Mouse (Mus musculus) liver, embryonic 13.5 days (tissue): ENCODE data around the gene Cbr2. TPM values are rescaled to one million over a fixed set of nuclear protein-coding genes. Genes with fewer than 3 reads are reported as not detected.
A peak's percentile ranks its signal among the peaks of the same experiment; 100 is the strongest.

Experiments
- ATAC-seq: fragments of 200-750 bp; cut with Nextera tagmentation; 2 replicates; pipeline ENCODE4 v1.8.0; 2017; ENCODE audit warnings: low read depth, mild to moderate bottlenecking, moderate number of reproducible peaks, moderate library complexity
- DNase-seq: peaks from one replicate; pipeline ENCODE4 v3.0.0; 2022
- H3K27ac ChIP-seq: fragments of 300-500 bp; sonication (generic); 2 replicates; pipeline ENCODE4 v1.5.1; 2015; ENCODE audit warnings: moderate library complexity, mild to moderate bottlenecking, inconsistent platforms
- H3K27me3 ChIP-seq: fragments of 300-500 bp; sonication (generic); 2 replicates; pipeline ENCODE4 v1.6.1; 2015; ENCODE audit warnings: mild to moderate bottlenecking, inconsistent platforms
- H3K36me3 ChIP-seq: fragments of 300-500 bp; sonication (generic); 2 replicates; pipeline ENCODE4 v1.6.1; 2015; ENCODE audit warnings: mild to moderate bottlenecking, inconsistent platforms
- H3K4me1 ChIP-seq: fragments of 300-500 bp; sonication (generic); replicated peaks from 2 replicates; pipeline ENCODE4 v1.6.1; 2015; ENCODE audit warnings: inconsistent platforms
- H3K4me2 ChIP-seq: fragments of 300-500 bp; sonication (generic); 2 replicates; pipeline ENCODE4 v1.6.1; 2015; ENCODE audit warnings: inconsistent platforms, mild to moderate bottlenecking, moderate library complexity
- H3K4me3 ChIP-seq: fragments of 300-500 bp; sonication (generic); replicated peaks from 2 replicates; pipeline ENCODE4 v1.5.1; 2015; ENCODE audit warnings: mild to moderate bottlenecking, inconsistent platforms
- H3K9ac ChIP-seq: fragments of 300-500 bp; sonication (generic); 2 replicates; pipeline ENCODE4 v1.6.1; 2015; ENCODE audit warnings: mild to moderate bottlenecking, inconsistent platforms
- H3K9me3 ChIP-seq: fragments of 300-500 bp; sonication (generic); replicated peaks from 2 replicates; pipeline ENCODE4 v1.6.1; 2016; ENCODE audit warnings: inconsistent platforms
- WGBS: fragments of 180-500 bp; shearing (Covaris S2); methylation state at CpG from one replicate; pipeline ENCODE4 v1.1.7; 2015; ENCODE audit not compliant: insufficient replicate concordance; 5-methylcytosine and 5-hydroxymethylcytosine counted together
- polyA plus RNA-seq: library from polyadenylated mRNA; unstranded; fragments of >200 nt; fragmentation: Nextera tagmentation; extraction: Ambion mirVana; gene quantifications from 2 replicates; pipeline ENCODE4 v1.2.1, GENCODE M21; 2015

Gene Cbr2
- polyA plus RNA-seq, 1 experiment from 2014 or later, result 0.22 TPM

GRCm38 (mm10) chr11:120721124-120722066, 10.5 kb downstream of the Cbr2 start, which contains the start of gene Rac3:
Gene Rac3 (plus strand): TSS chr11:120721470.
- H3K27ac ChIP-seq, result no peak within 1 kb of the TSS
- peak within 1 kb of the TSS; percentile 61 for H3K9ac ChIP-seq
- peak within 1 kb of the TSS; percentile 58 for H3K4me3 ChIP-seq
- WGBS, result 1% methylated on average over 88 of the region's 90 CpGs
- ATAC-seq (peak; percentile 49), DNase-seq (no peak)
- peaks cover 25% of the 10 kb centered on the region; the same call in 1 of the 2 replicates for H3K36me3 ChIP-seq
- no peaks in the 10 kb centered on the region for H3K9me3 ChIP-seq
- H3K27me3 ChIP-seq, result peaks cover 52% of the 10 kb centered on the region
- peak within 1 kb of the TSS; percentile 81 for H3K4me2 ChIP-seq
- H3K4me1 ChIP-seq, result peaks cover 25% of the 10 kb centered on the region

GRCm38 (mm10) chr11:120720450-120720849, 11.5 kb downstream of the Cbr2 start:
- Histone ChIP-seq H3K27me3 (peaks cover 44% of the 10 kb centered on the region), H3K9ac (no peak overlapping the region), H3K4me2 (peak overlapping the region; percentile 81), H3K4me1 (peaks cover 25% of the 10 kb centered on the region), H3K36me3 (peaks cover 31% of the 10 kb centered on the region), H3K27ac (no peak overlapping the region), H3K4me3 (peak overlapping the region; percentile 58; the same call in 1 of the 2 replicates), H3K9me3 (no peaks in the 10 kb centered on the region)
- ATAC-seq, result no peak
- WGBS, result 13% methylated on average over 17 of the region's 17 CpGs
- peak; percentile 76 for DNase-seq

GRCm38 (mm10) chr11:120719841-120720376, 12.0 kb downstream of the Cbr2 start:
- Histone ChIP-seq H3K4me2 (no peak overlapping the region), H3K4me3 (no peak overlapping the region), H3K36me3 (peaks cover 32% of the 10 kb centered on the region)

GRCm38 (mm10) chr11:120719242-120719641, 12.7 kb downstream of the Cbr2 start:
- 79% methylated on average over 9 of the region's 9 CpGs for WGBS
- H3K36me3 ChIP-seq, result peaks cover 32% of the 10 kb centered on the region
- H3K4me3 ChIP-seq, result no peak overlapping the region
- no peak for DNase-seq
- no peak for ATAC-seq
- no peak overlapping the region for H3K4me2 ChIP-seq
- H3K27ac ChIP-seq, result no peak overlapping the region
- peaks cover 37% of the 10 kb centered on the region for H3K4me1 ChIP-seq
- H3K9ac ChIP-seq, result no peak overlapping the region
- H3K27me3 ChIP-seq, result peaks cover 41% of the 10 kb centered on the region
- H3K9me3 ChIP-seq, result no peaks in the 10 kb centered on the region

More at GRCm38 (mm10) chr11:120719841-120720376, 12.0 kb downstream of the Cbr2 start:
- 82% methylated on average over 13 of the region's 13 CpGs for WGBS
- Histone ChIP-seq H3K4me1 (peaks cover 30% of the 10 kb centered on the region), H3K9ac (no peak overlapping the region), H3K27me3 (peaks cover 41% of the 10 kb centered on the region), H3K9me3 (no peaks in the 10 kb centered on the region), H3K27ac (no peak overlapping the region)
- no peak for DNase-seq
- no peak for ATAC-seq

- DNase-seq (no peak), ATAC-seq (no peak)
- Histone ChIP-seq H3K9me3 (no peaks in the 10 kb centered on the region), H3K36me3 (peaks cover 49% of the 10 kb centered on the region), H3K4me1 (peaks cover 34% of the 10 kb centered on the region), H3K27ac (no peak overlapping the region; the same call in 1 of the 2 replicates), H3K4me3 (peak overlapping the region; percentile 76; the same call in 1 of the 2 replicates), H3K4me2 (peak overlapping the region; percentile 99), H3K9ac (0 out of 2 replicates have a peak overlapping the region, but pooled peaks have one; percentile 79), H3K27me3 (peaks cover 6% of the 10 kb centered on the region)
- 85% methylated on average over 9 of the region's 9 CpGs for WGBS
These were observed 16.8 kb downstream of the Cbr2 start for GRCm38 (mm10) chr11:120715131-120715530.

GRCm38 (mm10) chr11:120714546-120714945, 17.4 kb downstream of the Cbr2 start:
- Histone ChIP-seq H3K9me3 (no peaks in the 10 kb centered on the region), H3K9ac (peak overlapping the region; percentile 79), H3K36me3 (peaks cover 49% of the 10 kb centered on the region), H3K27ac (no peak overlapping the region), H3K4me2 (peak overlapping the region; percentile 99), H3K4me1 (peaks cover 34% of the 10 kb centered on the region), H3K27me3 (no peaks in the 10 kb centered on the region; the same call in 1 of the 2 replicates), H3K4me3 (peak overlapping the region; percentile 76)
- ATAC-seq (no peak), DNase-seq (no peak)
- WGBS, result 39% methylated on average over 10 of the region's 10 CpGs

- ATAC-seq (peak; percentile 95), DNase-seq (peak; percentile 97)
- H3K9ac ChIP-seq, result peak within 1 kb of the TSS; percentile 83
- no peaks in the 10 kb centered on the region for H3K27me3 ChIP-seq
- H3K4me2 ChIP-seq, result peak within 1 kb of the TSS; percentile 99
- H3K4me3 ChIP-seq, result peak within 1 kb of the TSS; percentile 76
- peak within 1 kb of the TSS; percentile 78 for H3K27ac ChIP-seq
- 2% methylated on average over 53 of the region's 53 CpGs for WGBS
- peaks cover 34% of the 10 kb centered on the region for H3K4me1 ChIP-seq
- H3K9me3 ChIP-seq, result no peaks in the 10 kb centered on the region
- H3K36me3 ChIP-seq, result peaks cover 53% of the 10 kb centered on the region
These were observed 18.1 kb downstream of the Cbr2 start, which contains the start of the genes Cenpx and Lrrc45 for GRCm38 (mm10) chr11:120713580-120714518. Gene Cenpx (minus strand): TSS chr11:120713738. Gene Lrrc45 (plus strand): TSS chr11:120713925.

- Histone ChIP-seq H3K27ac (peak overlapping the region; percentile 78), H3K27me3 (no peaks in the 10 kb centered on the region), H3K4me1 (peaks cover 34% of the 10 kb centered on the region), H3K4me3 (peak overlapping the region; percentile 76), H3K4me2 (peak overlapping the region; percentile 99), H3K9me3 (no peaks in the 10 kb centered on the region), H3K9ac (peak overlapping the region; percentile 83), H3K36me3 (peaks cover 45% of the 10 kb centered on the region)
- ATAC-seq, result peak; percentile 16; the same call in 1 of the 2 replicates
- peak; percentile 22 for DNase-seq
- under 1% methylated on average over 38 of the region's 38 CpGs for WGBS
These were observed 18.9 kb downstream of the Cbr2 start for GRCm38 (mm10) chr11:120712771-120713568.

GRCm38 (mm10) chr11:120711980-120712604, 19.8 kb downstream of the Cbr2 start:
- DNase-seq, result no peak
- 68% methylated on average over 8 of the region's 8 CpGs for WGBS
- Histone ChIP-seq H3K9me3 (no peaks in the 10 kb centered on the region), H3K27ac (no peak overlapping the region), H3K4me1 (peaks cover 34% of the 10 kb centered on the region), H3K4me3 (peak overlapping the region; percentile 76), H3K4me2 (peak overlapping the region; percentile 99; the same call in 1 of the 2 replicates), H3K9ac (peak overlapping the region; percentile 83; the same call in 1 of the 2 replicates), H3K27me3 (no peaks in the 10 kb centered on the region), H3K36me3 (peaks cover 37% of the 10 kb centered on the region)
- no peak for ATAC-seq
